Mouse (Mus musculus) 416B (cell line): ENCODE data around the gene Smad1.
"Not testable (repeated sequence)": the region's sequence is repeated elsewhere in the genome, so short reads cannot be mapped to it uniquely, and the experiment has no call there.

ENCODE experiments used
- DNase-seq: peaks from one replicate; pipeline ENCODE4 v3.0.0; 2011; ENCODE audit warnings: low read depth

Gene Smad1

GRCm38 (mm10) chr8:79398994-79399650, at the start of gene Smad1:
Smad1 (minus strand) TSS chr8:79399518.
- peak; percentile 86 for DNase-seq

- no peak for DNase-seq
Measured at GRCm38 (mm10) chr8:79447260-79447853, 48.0 kb upstream of the Smad1 start.

GRCm38 (mm10) chr8:79443460-79444098, 44.3 kb upstream of the Smad1 start:
- peak; percentile 73 for DNase-seq

GRCm38 (mm10) chr8:79433953-79434500, 34.7 kb upstream of the Smad1 start:
- no peak for DNase-seq

- DNase-seq: peak; percentile 33
Measured at GRCm38 (mm10) chr8:79414907-79415306, 15.6 kb upstream of the Smad1 start.

GRCm38 (mm10) chr8:79410501-79410900, 11.2 kb upstream of the Smad1 start:
- no peak for DNase-seq

- not testable (repeated sequence) for DNase-seq
Measured at GRCm38 (mm10) chr8:79407356-79407755, 8.0 kb upstream of the Smad1 start.

GRCm38 (mm10) chr8:79404895-79405557, 5.7 kb upstream of the Smad1 start:
- DNase-seq: no peak

GRCm38 (mm10) chr8:79400671-79401070, 1.4 kb upstream of the Smad1 start:
- DNase-seq: no peak

- peak; percentile 66 for DNase-seq
Measured at GRCm38 (mm10) chr8:79398251-79398981, 902 bp downstream of the Smad1 start.

GRCm38 (mm10) chr8:79397705-79398250, 1.5 kb downstream of the Smad1 start:
- DNase-seq: peak; percentile 51

GRCm38 (mm10) chr8:79396911-79397310, 2.4 kb downstream of the Smad1 start:
- DNase-seq: no peak

- no peak for DNase-seq
Measured at GRCm38 (mm10) chr8:79394009-79394408, 5.3 kb downstream of the Smad1 start.

- DNase-seq: no peak
Measured at GRCm38 (mm10) chr8:79393215-79393614, 6.1 kb downstream of the Smad1 start.

GRCm38 (mm10) chr8:79392649-79393048, 6.7 kb downstream of the Smad1 start:
- DNase-seq: peak; percentile 50

GRCm38 (mm10) chr8:79391454-79391853, 7.9 kb downstream of the Smad1 start:
- no peak for DNase-seq

- DNase-seq: no peak
Measured at GRCm38 (mm10) chr8:79389074-79389786, 10.1 kb downstream of the Smad1 start.

GRCm38 (mm10) chr8:79386831-79387230, 12.5 kb downstream of the Smad1 start:
- no peak for DNase-seq

- DNase-seq: no peak
Measured at GRCm38 (mm10) chr8:79386358-79386757, 13.0 kb downstream of the Smad1 start.
